In the genomic region with DNA sequence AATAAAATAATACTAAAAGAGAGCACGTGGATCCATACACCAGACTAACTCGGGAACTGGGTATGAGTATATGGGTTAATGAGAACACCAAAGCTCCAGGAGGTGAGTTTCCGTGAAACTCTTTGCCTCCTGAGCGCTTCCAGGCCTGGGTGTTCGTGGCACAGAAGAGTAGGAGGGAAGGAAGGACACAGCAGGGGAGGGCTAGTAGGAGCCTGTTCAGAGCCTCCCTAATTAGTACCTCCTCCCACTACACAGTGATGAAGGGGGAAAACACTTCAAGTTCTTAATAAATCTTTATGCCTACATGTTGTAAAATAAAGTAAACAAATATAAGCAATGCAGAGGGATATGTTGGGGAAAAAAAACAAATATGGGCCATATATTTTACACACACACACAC, we compare ENCODE assay signal across 25 mouse cellular contexts.
"Had no signal": no experiment of that assay in that cellular context is flagged by ENCODE, and none has a peak within 500 bp of the region (broad histone marks: within the 10 kb centered on the region; RNA-seq: fewer than 3 reads in every experiment).

No protein-coding gene starts in this region.

- ATAC-seq: inflammation-experienced regulatory T-cells, adult 6 months; intestine, embryonic 16.5 days; liver, embryonic 12.5 days; midbrain, embryonic 13.5 days; midbrain, embryonic 16.5 days had no signal

- H3K36me3 ChIP-seq: limb, embryonic 10.5 days; limb, embryonic 13.5 days; liver, embryonic 12.5 days; liver, embryonic 15.5 days; lung, embryonic 15.5 days; midbrain, embryonic 10.5 days; midbrain, embryonic 13.5 days; neural tube, embryonic 13.5 days; stomach, embryonic 15.5 days had no signal

- DNase-seq: kidney, adult 9 months; layer of hippocampus, adult 9-11 months; liver; lung, adult 18-20 months; lung, postnatal 10 days; lung, postnatal 36 days; right cerebral cortex, adult 18-20 months; right cerebral cortex, postnatal 14 days; right cerebral cortex, postnatal 4 days; thymus, postnatal 25 days had no signal

- H3K9me3 ChIP-seq: limb, embryonic 10.5 days; liver, embryonic 12.5 days; liver, embryonic 15.5 days; lung, embryonic 15.5 days; megakaryocyte, embryonic 14.5 days; midbrain, embryonic 10.5 days; midbrain, embryonic 13.5 days; neural tube, embryonic 13.5 days; stomach, embryonic 15.5 days had no signal

- H3K9ac ChIP-seq: limb, embryonic 13.5 days; liver, embryonic 12.5 days; liver, embryonic 15.5 days; lung, embryonic 15.5 days; midbrain, embryonic 13.5 days; neural tube, embryonic 13.5 days; stomach, embryonic 15.5 days had no signal

- H3K27me3 ChIP-seq: limb, embryonic 13.5 days; liver, embryonic 12.5 days; liver, embryonic 15.5 days; lung, embryonic 15.5 days; megakaryocyte, embryonic 14.5 days; midbrain, embryonic 13.5 days; neural tube, embryonic 13.5 days; stomach, embryonic 15.5 days had no signal

- H3K4me1 ChIP-seq: limb, embryonic 10.5 days; limb, embryonic 13.5 days; liver, embryonic 12.5 days; liver, embryonic 15.5 days; lung, embryonic 15.5 days; megakaryocyte, embryonic 14.5 days; midbrain, embryonic 10.5 days; midbrain, embryonic 13.5 days; neural tube, embryonic 13.5 days; stomach, embryonic 15.5 days had no signal

- H3K4me2 ChIP-seq: limb, embryonic 13.5 days; liver, embryonic 12.5 days; liver, embryonic 15.5 days; lung, embryonic 15.5 days; midbrain, embryonic 13.5 days; neural tube, embryonic 13.5 days; stomach, embryonic 15.5 days had no signal

- H3K27ac ChIP-seq: layer of hippocampus, adult 2 months; limb, embryonic 10.5 days; limb, embryonic 13.5 days; liver, embryonic 12.5 days; liver, embryonic 15.5 days; lung, embryonic 15.5 days; midbrain, embryonic 10.5 days; midbrain, embryonic 13.5 days; neural tube, embryonic 13.5 days; stomach, embryonic 15.5 days had no signal

- H3K4me3 ChIP-seq: layer of hippocampus, adult 2 months; limb, embryonic 10.5 days; limb, embryonic 13.5 days; liver, embryonic 12.5 days; liver, embryonic 15.5 days; lung, embryonic 15.5 days; megakaryocyte, embryonic 14.5 days; midbrain, embryonic 10.5 days; midbrain, embryonic 13.5 days; myocyte; neural tube, embryonic 13.5 days; stomach, embryonic 15.5 days had no signal
